Mouse (Mus musculus) testis, adult 2 months (tissue): ENCODE results near the gene Ppm1l.

Source experiments
- CTCF ChIP-seq: fragments of 200-500 bp; IDR thresholded peaks from 2 replicates; pipeline ENCODE4 v1.5.1; 2012; ENCODE audit warnings: low read depth, mild to moderate bottlenecking, inconsistent platforms, low read length, moderate library complexity; ENCODE audit not compliant: control insufficient read depth, insufficient read depth, insufficient replicate concordance
- POLR2A ChIP-seq: fragments of 200-500 bp; IDR thresholded peaks from 2 replicates; pipeline ENCODE4 v1.6.1; 2012; ENCODE audit warnings: low read depth, mild to moderate bottlenecking, inconsistent platforms, low read length, moderate library complexity; ENCODE audit not compliant: control insufficient read depth

DNA sequence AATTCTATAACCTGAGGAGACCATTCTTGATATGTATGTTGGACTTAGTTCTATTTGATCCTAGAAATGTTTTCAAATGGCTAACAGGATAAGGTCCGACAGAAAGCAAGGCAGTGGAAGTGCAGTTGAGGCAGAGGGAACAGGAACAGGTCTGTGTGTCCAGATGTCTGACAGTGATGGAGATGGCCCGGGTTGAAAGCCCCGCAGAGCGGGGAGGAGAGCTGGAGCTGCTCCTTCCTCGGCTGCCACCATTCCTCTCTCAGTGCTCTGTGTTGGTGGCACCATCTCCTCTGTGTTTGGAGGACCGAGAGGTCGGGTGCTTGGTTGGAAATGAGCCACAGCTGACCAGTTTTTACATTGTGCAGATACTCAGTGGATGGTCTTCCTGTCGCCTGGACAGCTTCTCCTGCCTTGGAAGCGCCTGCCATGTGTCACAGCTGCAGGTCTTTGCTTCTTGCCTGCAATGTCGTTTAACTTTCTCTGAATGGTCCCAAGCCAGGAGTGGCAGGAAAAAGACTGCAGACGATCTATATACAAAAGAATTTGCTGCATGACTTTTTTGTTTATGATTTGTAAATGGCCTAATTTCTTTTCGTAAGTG, 159.3 kb downstream of the Ppm1l start:
- TF ChIP-seq CTCF = no peak
- TF ChIP-seq POLR2A = no peak
